Mouse (Mus musculus): Measurements from ENCODE around the gene Gm960.

The Gm960 gene

GRCm38 (mm10) chr19:4712156-4712780 is 13.8 kb upstream of the Gm960 start:
- peak; percentile 25 for DNase-seq (ENCODE audit: low read depth, low spot score)

- peak; percentile 44 for DNase-seq (ENCODE audit: low read depth, low spot score)
Measured at GRCm38 (mm10) chr19:4711601-4712155, 13.2 kb upstream of the Gm960 start.

GRCm38 (mm10) chr19:4711098-4711600 is 12.7 kb upstream of the Gm960 start, which contains the start of gene Sptbn2:
TSS of gene Sptbn2 (plus strand) at chr19:4711167.
- DNase-seq (ENCODE audit: low read depth, low spot score), result no peak

- no peak for DNase-seq (ENCODE audit: low read depth, low spot score)
Measured at GRCm38 (mm10) chr19:4708765-4709164, 10.3 kb upstream of the Gm960 start.

GRCm38 (mm10) chr19:4701221-4701620 is 2.8 kb upstream of the Gm960 start:
- no peak for DNase-seq (ENCODE audit: low read depth, low spot score)

- DNase-seq (ENCODE audit: low read depth, low spot score), result no peak
Measured at GRCm38 (mm10) chr19:4700656-4701055, 2.2 kb upstream of the Gm960 start.

GRCm38 (mm10) chr19:4699821-4700220 is 1.4 kb upstream of the Gm960 start:
- no peak for DNase-seq (ENCODE audit: low read depth, low spot score)

GRCm38 (mm10) chr19:4698856-4699255 is 388 bp upstream of the Gm960 start:
- DNase-seq (ENCODE audit: low read depth, low spot score), result no peak

GRCm38 (mm10) chr19:4697721-4698120 is 747 bp downstream of the Gm960 start:
- no peak for DNase-seq (ENCODE audit: low read depth, low spot score)

- DNase-seq (ENCODE audit: low read depth, low spot score), result no peak
Measured at GRCm38 (mm10) chr19:4697121-4697520, 1.3 kb downstream of the Gm960 start.

- no peak for DNase-seq (ENCODE audit: low read depth, low spot score)
Measured at GRCm38 (mm10) chr19:4694346-4694745, 4.1 kb downstream of the Gm960 start.

GRCm38 (mm10) chr19:4672401-4672800 is 26.1 kb downstream of the Gm960 start:
- no peak for DNase-seq (ENCODE audit: low read depth, low spot score)

GRCm38 (mm10) chr19:4670776-4671175 is 27.7 kb downstream of the Gm960 start:
- no peak for DNase-seq (ENCODE audit: low read depth, low spot score)

- no peak for DNase-seq (ENCODE audit: low read depth, low spot score)
Measured at GRCm38 (mm10) chr19:4666815-4667214, 31.7 kb downstream of the Gm960 start.

- DNase-seq (ENCODE audit: low read depth, low spot score), result no peak
Measured at GRCm38 (mm10) chr19:4658156-4658555, 40.3 kb downstream of the Gm960 start.

GRCm38 (mm10) chr19:4646917-4647492 is 51.5 kb downstream of the Gm960 start:
- no peak for DNase-seq (ENCODE audit: low read depth, low spot score)

GRCm38 (mm10) chr19:4644271-4644670 is 54.2 kb downstream of the Gm960 start:
- peak; percentile 24 for DNase-seq (ENCODE audit: low read depth, low spot score)

GRCm38 (mm10) chr19:4635986-4636385 is 62.5 kb downstream of the Gm960 start:
- no peak for DNase-seq (ENCODE audit: low read depth, low spot score)

GRCm38 (mm10) chr19:4628819-4629218 is 69.6 kb downstream of the Gm960 start:
- DNase-seq (ENCODE audit: low read depth, low spot score), result peak; percentile 77

GRCm38 (mm10) chr19:4625829-4626535 is 72.5 kb downstream of the Gm960 start:
- no peak for DNase-seq (ENCODE audit: low read depth, low spot score)

GRCm38 (mm10) chr19:4625179-4625828 is 73.2 kb downstream of the Gm960 start, which contains the start of gene Rce1:
TSS of gene Rce1 (minus strand) at chr19:4625641.
- DNase-seq (ENCODE audit: low read depth, low spot score), result peak; percentile 82

Data from retina, postnatal 7 days (tissue).